Mouse (Mus musculus) erythroblast, embryonic 14.5 days (primary cell): ENCODE measurements around the gene Rabggtb.

ENCODE experiments used
- GATA1 ChIP-seq: IDR thresholded peaks from 2 replicates; pipeline ENCODE4 v1.6.1; 2012; ENCODE audit warnings: low read length, inconsistent platforms, mixed read lengths
- TAL1 ChIP-seq: IDR thresholded peaks from 3 replicates; pipeline ENCODE4 v1.6.1; 2012; ENCODE audit warnings: low read length, inconsistent platforms, mixed read lengths

- TF ChIP-seq GATA1 (no peak), TAL1 (no peak)
These were observed 54.3 kb downstream of the Rabggtb start for GRCm38 (mm10) chr3:153858350-153859001.
